Mouse (Mus musculus) lung, postnatal 36 days (tissue): ENCODE measurements at regions not wholly inside any gene's neighbourhood (a gene's known extent, or its start where the extent isn't known, plus 50 kb on each side); places are given as distances from the start of the nearest gene placed in this dataset.

Experiments used
- DNase-seq: peaks from one replicate; pipeline ENCODE4 v3.0.0; 2022; ENCODE audit warnings: mixed read lengths

GRCm38 (mm10) chr8:49631286-49631685 is 787.5 kb upstream of the Tenm3 start:
- peak; percentile 1 for DNase-seq

GRCm38 (mm10) chr8:49627966-49628495 is 784.3 kb upstream of the Tenm3 start:
- no peak for DNase-seq

GRCm38 (mm10) chr8:49595501-49595900 is 751.8 kb upstream of the Tenm3 start:
- no peak for DNase-seq

- no peak for DNase-seq
These were observed 723.7 kb upstream of the Tenm3 start for GRCm38 (mm10) chr8:49567423-49567822.

GRCm38 (mm10) chr8:49563499-49564279 is 719.9 kb upstream of the Tenm3 start:
- no peak for DNase-seq

- DNase-seq: no peak
These were observed 719.2 kb upstream of the Tenm3 start for GRCm38 (mm10) chr8:49562976-49563375.

GRCm38 (mm10) chr8:49555724-49556457 is 712.1 kb upstream of the Tenm3 start:
- peak; percentile 16 for DNase-seq

GRCm38 (mm10) chr8:49553175-49553574 is 709.4 kb upstream of the Tenm3 start:
- DNase-seq: peak; percentile 40

- DNase-seq: no peak
These were observed 699.6 kb upstream of the Tenm3 start for GRCm38 (mm10) chr8:49543321-49543720.

GRCm38 (mm10) chr8:49541337-49541736 is 697.6 kb upstream of the Tenm3 start:
- no peak for DNase-seq

GRCm38 (mm10) chr8:49533412-49534351 is 689.9 kb upstream of the Tenm3 start:
- no peak for DNase-seq

- DNase-seq: peak; percentile 1
These were observed 685.5 kb upstream of the Tenm3 start for GRCm38 (mm10) chr8:49529294-49529693.

- DNase-seq: no peak
These were observed 649.2 kb upstream of the Tenm3 start for GRCm38 (mm10) chr8:49492906-49493305.

GRCm38 (mm10) chr8:49485284-49485683 is 641.5 kb upstream of the Tenm3 start:
- DNase-seq: no peak

- no peak for DNase-seq
These were observed 637.8 kb upstream of the Tenm3 start for GRCm38 (mm10) chr8:49481476-49481992.

- DNase-seq: no peak
These were observed 622.3 kb upstream of the Tenm3 start for GRCm38 (mm10) chr8:49465911-49466518.

- no peak for DNase-seq
These were observed 621.3 kb upstream of the Tenm3 start for GRCm38 (mm10) chr8:49465070-49465469.

- no peak for DNase-seq
These were observed 618.9 kb upstream of the Tenm3 start for GRCm38 (mm10) chr8:49462602-49463001.

- no peak for DNase-seq
These were observed 618.1 kb upstream of the Tenm3 start for GRCm38 (mm10) chr8:49461724-49462473.

- DNase-seq: no peak
These were observed 601.7 kb upstream of the Tenm3 start for GRCm38 (mm10) chr8:49445444-49445843.

- DNase-seq: no peak
These were observed 597.5 kb upstream of the Tenm3 start for GRCm38 (mm10) chr8:49441270-49441669.
